Mouse (Mus musculus): Measurements from ENCODE around the gene 0610010F05Rik. TPM values are rescaled to one million over a fixed set of nuclear protein-coding genes. Genes with fewer than 3 reads are reported as not detected.
A peak's percentile ranks its signal among the peaks of the same experiment; 100 is the strongest.
"Not testable (repeated sequence)": the region's sequence is repeated elsewhere in the genome, so short reads cannot be mapped to it uniquely, and the experiment has no call there.

Gene 0610010F05Rik
- total RNA-seq (2022), result 10 to 100 TPM; 35.6 to 41.9 (median 37.1) TPM

GRCm38 (mm10) chr11:23632945-23633878, at the start of gene 0610010F05Rik:
Gene 0610010F05Rik, minus strand, starts transcription at chr11:23633639.
- peak; percentile 57 to 73 for DNase-seq (ENCODE audit: low spot score in 2 of 2)

GRCm38 (mm10) chr11:23682561-23682960, 49.1 kb upstream of the 0610010F05Rik start:
- DNase-seq (ENCODE audit: low spot score in 2 of 2), result no peak

- DNase-seq (ENCODE audit: low spot score in 2 of 2), result no peak
Observed at GRCm38 (mm10) chr11:23680435-23680950, 47.1 kb upstream of the 0610010F05Rik start.

- DNase-seq (ENCODE audit: low spot score in 2 of 2), result peak in 1 of 2 experiments; percentile 18
Observed at GRCm38 (mm10) chr11:23679044-23679642, 45.7 kb upstream of the 0610010F05Rik start.

- no peak for DNase-seq (ENCODE audit: low spot score in 2 of 2)
Observed at GRCm38 (mm10) chr11:23676100-23676499, 42.7 kb upstream of the 0610010F05Rik start.

GRCm38 (mm10) chr11:23672256-23672749, 38.9 kb upstream of the 0610010F05Rik start:
- DNase-seq (ENCODE audit: low spot score in 2 of 2), result no peak

- DNase-seq (ENCODE audit: low spot score in 2 of 2), result no peak
Observed at GRCm38 (mm10) chr11:23667128-23667527, 33.7 kb upstream of the 0610010F05Rik start.

GRCm38 (mm10) chr11:23666526-23666925, 33.1 kb upstream of the 0610010F05Rik start:
- DNase-seq (ENCODE audit: low spot score in 2 of 2), result no peak

GRCm38 (mm10) chr11:23665798-23666501, 32.5 kb upstream of the 0610010F05Rik start, which contains the start of gene Pex13:
Gene Pex13, minus strand, starts transcription at chr11:23665959.
- peak; percentile 76 to 87 for DNase-seq (ENCODE audit: low spot score in 2 of 2)

GRCm38 (mm10) chr11:23665311-23665786, 31.9 kb upstream of the 0610010F05Rik start, which contains the start of gene Pus10:
Gene Pus10, plus strand, starts transcription at chr11:23665674.
- no peak for DNase-seq (ENCODE audit: low spot score in 2 of 2)

- DNase-seq (ENCODE audit: low spot score in 2 of 2), result no peak
Observed at GRCm38 (mm10) chr11:23664232-23664631, 30.8 kb upstream of the 0610010F05Rik start.

GRCm38 (mm10) chr11:23657791-23658190, 24.4 kb upstream of the 0610010F05Rik start:
- DNase-seq (ENCODE audit: low spot score in 2 of 2), result no peak

GRCm38 (mm10) chr11:23653666-23654065, 20.2 kb upstream of the 0610010F05Rik start:
- no peak for DNase-seq (ENCODE audit: low spot score in 2 of 2)

GRCm38 (mm10) chr11:23647835-23648234, 14.4 kb upstream of the 0610010F05Rik start:
- no peak for DNase-seq (ENCODE audit: low spot score in 2 of 2)

- DNase-seq (ENCODE audit: low spot score in 2 of 2), result no peak
Observed at GRCm38 (mm10) chr11:23647431-23647830, 14.0 kb upstream of the 0610010F05Rik start.

GRCm38 (mm10) chr11:23634573-23634972, 1.1 kb upstream of the 0610010F05Rik start:
- DNase-seq (ENCODE audit: low spot score in 2 of 2), result no peak

- no peak for DNase-seq (ENCODE audit: low spot score in 2 of 2)
Observed at GRCm38 (mm10) chr11:23633879-23634215, 408 bp upstream of the 0610010F05Rik start.

- no peak for DNase-seq (ENCODE audit: low spot score in 2 of 2)
Observed at GRCm38 (mm10) chr11:23630664-23631063, 2.8 kb downstream of the 0610010F05Rik start.

- DNase-seq (ENCODE audit: low spot score in 2 of 2), result no peak
Observed at GRCm38 (mm10) chr11:23618995-23619394, 14.4 kb downstream of the 0610010F05Rik start.

- no peak for DNase-seq (ENCODE audit: low spot score in 2 of 2)
Observed at GRCm38 (mm10) chr11:23614546-23614945, 18.9 kb downstream of the 0610010F05Rik start.

GRCm38 (mm10) chr11:23607291-23607690, 26.1 kb downstream of the 0610010F05Rik start:
- not testable (repeated sequence) for DNase-seq (ENCODE audit: low spot score in 2 of 2)

Data from left cerebral cortex, adult 8-10 months (tissue).